Mouse (Mus musculus) midbrain, embryonic 16.5 days (tissue): ENCODE data around the gene Copa. TPM values are rescaled to one million over a fixed set of nuclear protein-coding genes. Genes with fewer than 3 reads are reported as not detected.

Experiments
- ATAC-seq: fragments of 200-750 bp; cut with Nextera tagmentation; 2 replicates; pipeline ENCODE4 v1.8.0; 2017; ENCODE audit warnings: moderate TSS enrichment
- H3K27ac ChIP-seq: fragments of 300-500 bp; sonication (generic); 2 replicates; pipeline ENCODE4 v1.5.1; 2014; ENCODE audit warnings: mild to moderate bottlenecking, low read length, mixed read lengths
- H3K27me3 ChIP-seq: fragments of 300-500 bp; sonication (generic); 2 replicates; pipeline ENCODE4 v1.6.1; 2014; ENCODE audit warnings: low read depth, low read length, mixed read lengths; ENCODE audit not compliant: control insufficient read depth, insufficient read depth
- H3K36me3 ChIP-seq: fragments of 300-500 bp; sonication (generic); 2 replicates; pipeline ENCODE4 v1.6.1; 2014; ENCODE audit warnings: mild to moderate bottlenecking, low read length, moderate library complexity, mixed read lengths; ENCODE audit not compliant: control insufficient read depth, insufficient read depth
- H3K4me1 ChIP-seq: fragments of 300-500 bp; sonication (generic); 2 replicates; pipeline ENCODE4 v1.6.1; 2014; ENCODE audit warnings: mild to moderate bottlenecking, low read length, mixed read lengths; ENCODE audit not compliant: control insufficient read depth, insufficient read depth
- H3K4me2 ChIP-seq: fragments of 300-500 bp; sonication (generic); 2 replicates; pipeline ENCODE4 v1.6.1; 2014; ENCODE audit warnings: mild to moderate bottlenecking, low read length, mixed read lengths
- H3K4me3 ChIP-seq: fragments of 300-500 bp; sonication (generic); 2 replicates; pipeline ENCODE4 v1.5.1; 2014; ENCODE audit warnings: low read depth, mild to moderate bottlenecking, low read length, moderate library complexity, mixed read lengths
- H3K9ac ChIP-seq: fragments of 300-500 bp; sonication (generic); 2 replicates; pipeline ENCODE4 v1.6.1; 2014; ENCODE audit warnings: low read depth, low read length, mixed read lengths
- H3K9me3 ChIP-seq: fragments of 300-500 bp; sonication (generic); replicated peaks from 2 replicates; pipeline ENCODE4 v1.6.1; 2014; ENCODE audit warnings: mild to moderate bottlenecking, low read length, mixed read lengths; ENCODE audit not compliant: control insufficient read depth, poor library complexity, severe bottlenecking
- WGBS: fragments of 180-500 bp; shearing (Covaris S2); extraction: QIAGEN DNeasy Blood & Tissue Kit; methylation state at CpG from one replicate; pipeline ENCODE4 v1.1.7; 2014; 5-methylcytosine and 5-hydroxymethylcytosine counted together
- polyA plus RNA-seq: library from polyadenylated mRNA; unstranded; fragments of >200 nt; fragmentation: Nextera tagmentation; extraction: Ambion mirVana; gene quantifications from 2 replicates; pipeline ENCODE4 v1.2.1, GENCODE M21; 2015

Copa gene
- polyA plus RNA-seq, 1 experiment from 2014 or later: 209 TPM

DNA sequence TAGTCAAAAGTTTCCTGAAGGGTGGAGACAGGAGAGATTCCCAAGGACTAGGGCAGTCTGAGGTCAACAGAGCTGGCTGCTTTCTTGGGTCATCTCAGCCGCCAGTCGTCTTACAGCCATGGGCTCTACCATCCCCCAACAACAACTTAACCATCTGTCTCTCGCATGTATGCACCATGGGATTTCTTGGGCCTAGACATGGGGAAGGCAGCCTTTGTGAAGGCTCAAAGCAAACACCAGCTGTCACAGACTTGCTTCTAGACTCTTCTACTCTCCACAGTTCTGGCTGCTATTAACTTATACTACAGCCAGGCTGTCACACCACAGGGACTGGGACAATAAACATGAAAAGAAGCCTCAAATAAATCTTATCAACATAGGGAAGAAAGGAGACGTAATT is 10.8 kb upstream of the Copa start:
- H3K27me3 ChIP-seq: no peaks in the 10 kb centered on the region
- H3K4me1 ChIP-seq: no peaks in the 10 kb centered on the region
- no peaks in the 10 kb centered on the region for H3K9me3 ChIP-seq
- ATAC-seq: no peak
- no peak overlapping the region for H3K4me3 ChIP-seq
- H3K9ac ChIP-seq: no peak overlapping the region
- 49% methylated on average over 4 of the region's 4 CpGs for WGBS
- no peak overlapping the region for H3K27ac ChIP-seq
- H3K4me2 ChIP-seq: no peak overlapping the region
- peaks cover 69% of the 10 kb centered on the region for H3K36me3 ChIP-seq

DNA sequence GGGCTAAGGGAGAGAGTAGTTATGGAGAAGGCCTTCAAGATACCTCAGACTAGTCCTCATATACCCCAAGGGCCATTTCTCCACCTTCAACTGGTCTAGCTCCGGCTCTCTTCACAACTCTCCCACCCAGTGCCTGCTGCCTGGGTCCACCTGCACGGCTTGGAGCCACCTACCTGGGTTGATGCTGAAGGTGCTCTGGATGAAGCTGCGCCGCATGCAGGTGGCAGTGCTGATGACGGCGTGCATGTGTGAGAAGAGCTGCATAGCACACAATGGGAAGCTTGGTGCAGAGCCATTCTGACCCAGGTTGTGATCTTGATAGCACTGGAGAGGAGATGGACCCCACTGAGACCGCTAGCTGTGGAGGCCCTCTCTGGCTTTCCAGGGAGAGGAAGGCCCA is 9.7 kb upstream of the Copa start:
- H3K9ac ChIP-seq: no peak overlapping the region
- no peak overlapping the region for H3K4me2 ChIP-seq
- no peak for ATAC-seq
- no peaks in the 10 kb centered on the region for H3K27me3 ChIP-seq
- H3K9me3 ChIP-seq: no peaks in the 10 kb centered on the region
- 96% methylated on average over 7 of the region's 7 CpGs for WGBS
- H3K36me3 ChIP-seq: peaks cover 60% of the 10 kb centered on the region
- no peak overlapping the region for H3K27ac ChIP-seq
- H3K4me1 ChIP-seq: no peaks in the 10 kb centered on the region
- no peak overlapping the region for H3K4me3 ChIP-seq

DNA sequence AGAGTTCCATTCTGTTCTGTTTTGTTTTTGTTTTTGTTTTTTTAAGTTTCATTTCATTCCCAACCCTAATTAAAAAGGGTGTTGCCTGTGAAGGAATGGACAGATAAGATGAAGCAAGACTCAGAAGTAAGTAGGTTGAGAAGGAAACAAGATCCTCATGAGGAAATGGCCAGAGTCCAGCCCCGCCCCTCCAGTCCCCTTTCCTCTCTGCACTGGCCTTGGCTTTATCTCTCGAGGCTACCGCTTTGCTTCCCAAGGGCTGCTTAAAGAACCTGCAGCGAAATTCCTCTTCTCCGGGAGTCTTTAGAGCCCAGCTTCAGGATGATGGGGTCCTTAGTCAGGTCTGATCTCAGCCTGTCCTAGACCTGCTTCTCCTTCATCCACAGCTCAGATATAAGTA is 4.3 kb upstream of the Copa start:
- H3K4me2 ChIP-seq: no peak overlapping the region

DNA sequence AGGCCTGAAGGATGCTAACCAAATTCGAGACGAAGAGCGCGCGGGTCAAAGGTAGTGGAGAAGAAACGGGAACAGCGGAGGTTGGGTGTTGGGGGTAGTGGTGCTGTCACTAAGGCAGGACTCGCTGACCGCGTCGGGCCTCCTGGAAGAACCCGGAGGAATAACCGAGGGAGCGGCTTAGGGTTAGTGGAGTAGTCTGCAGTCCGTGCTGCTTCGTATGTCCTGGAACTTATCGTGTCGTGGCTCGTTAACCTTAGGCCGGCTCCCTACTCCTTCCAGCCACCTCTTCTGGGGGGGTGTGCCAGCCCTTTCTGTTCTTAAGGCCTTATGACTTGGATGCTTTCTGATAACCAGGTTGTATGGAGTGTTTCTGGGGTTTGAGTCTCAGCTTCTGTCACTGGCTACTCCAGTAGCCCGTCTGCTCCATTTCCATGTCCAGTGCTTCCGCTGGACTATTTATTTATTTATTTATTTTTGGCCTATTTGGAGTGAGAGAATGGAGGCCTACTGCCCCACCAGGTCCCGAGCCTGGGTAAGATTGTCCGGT is 643 bp downstream of the Copa start:
- peak overlapping the region; percentile 86 for H3K27ac ChIP-seq
- H3K9me3 ChIP-seq: no peaks in the 10 kb centered on the region
- H3K4me1 ChIP-seq: peaks cover 17% of the 10 kb centered on the region
- H3K9ac ChIP-seq: peak overlapping the region; percentile 88
- 2% methylated on average over 24 of the region's 24 CpGs for WGBS
- peaks cover 9% of the 10 kb centered on the region; the same call in 1 of the 2 replicates for H3K36me3 ChIP-seq
- peak overlapping the region; percentile 77 for H3K4me3 ChIP-seq
- H3K4me2 ChIP-seq: peak overlapping the region; percentile 84
- peak; percentile 77 for ATAC-seq
- no peaks in the 10 kb centered on the region for H3K27me3 ChIP-seq

More for the DNA sequence above, 4.3 kb upstream of the Copa start:
- H3K4me1 ChIP-seq: peaks cover 4% of the 10 kb centered on the region
- H3K9me3 ChIP-seq: no peaks in the 10 kb centered on the region
- peaks cover 28% of the 10 kb centered on the region for H3K36me3 ChIP-seq
- no peak for ATAC-seq
- H3K27ac ChIP-seq: no peak overlapping the region
- no peaks in the 10 kb centered on the region for H3K27me3 ChIP-seq
- no peak overlapping the region for H3K4me3 ChIP-seq
- WGBS: 81% methylated on average over 5 of the region's 5 CpGs
- no peak overlapping the region for H3K9ac ChIP-seq

DNA sequence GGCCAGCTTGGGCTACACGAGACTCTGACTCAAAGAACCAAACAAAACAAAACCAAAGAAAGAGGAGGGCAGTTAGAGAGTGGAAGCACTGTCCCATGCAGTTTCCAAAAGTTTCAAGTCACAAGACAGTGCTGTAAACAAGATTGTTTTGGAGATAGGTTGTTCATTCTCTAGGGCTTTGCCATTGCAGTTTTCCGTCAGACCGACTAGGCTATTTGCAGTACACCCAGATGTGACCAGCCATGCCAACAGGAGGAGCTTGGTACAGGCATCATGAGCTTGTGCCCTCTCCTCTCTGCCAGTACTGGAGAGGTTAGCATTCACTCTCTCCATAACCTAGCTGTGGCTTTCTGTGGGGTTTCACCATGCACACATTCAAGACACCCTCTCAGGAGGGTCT is 11.2 kb downstream of the Copa start:
- H3K36me3 ChIP-seq: peaks cover 43% of the 10 kb centered on the region
- no peak overlapping the region for H3K27ac ChIP-seq
- H3K4me1 ChIP-seq: no peaks in the 10 kb centered on the region
- H3K27me3 ChIP-seq: no peaks in the 10 kb centered on the region
- no peak for ATAC-seq
- no peak overlapping the region for H3K4me2 ChIP-seq
- whole genome bisulfite sequencing: 51% methylated on average over 3 of the region's 3 CpGs
- no peak overlapping the region for H3K9ac ChIP-seq
- no peak overlapping the region for H3K4me3 ChIP-seq
- H3K9me3 ChIP-seq: no peaks in the 10 kb centered on the region

DNA sequence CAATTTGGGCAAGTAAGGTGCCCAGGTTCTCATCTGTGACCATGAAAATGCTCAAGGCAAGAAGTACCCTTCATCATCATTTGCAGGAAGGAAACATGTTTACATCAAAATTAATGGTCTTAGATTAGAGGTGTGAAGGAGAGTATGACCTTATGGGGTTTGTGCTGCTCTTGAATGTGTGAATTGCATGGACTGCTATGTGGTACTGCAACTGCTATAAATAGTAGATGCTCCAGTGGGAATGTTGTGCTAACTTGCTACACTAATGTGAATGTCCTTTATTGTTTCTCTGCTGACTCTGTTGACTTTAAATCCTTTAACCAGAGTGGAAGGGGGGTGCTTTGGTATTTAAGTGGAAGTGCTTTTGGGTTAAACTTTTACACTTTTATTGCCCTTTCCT is 12.0 kb downstream of the Copa start:
- no peaks in the 10 kb centered on the region for H3K4me1 ChIP-seq
- H3K27ac ChIP-seq: no peak overlapping the region
- no peak overlapping the region for H3K4me3 ChIP-seq
- H3K27me3 ChIP-seq: no peaks in the 10 kb centered on the region
- no peak overlapping the region for H3K9ac ChIP-seq
- H3K36me3 ChIP-seq: peaks cover 38% of the 10 kb centered on the region
- ATAC-seq: no peak
- H3K4me2 ChIP-seq: no peak overlapping the region
- H3K9me3 ChIP-seq: no peaks in the 10 kb centered on the region

DNA sequence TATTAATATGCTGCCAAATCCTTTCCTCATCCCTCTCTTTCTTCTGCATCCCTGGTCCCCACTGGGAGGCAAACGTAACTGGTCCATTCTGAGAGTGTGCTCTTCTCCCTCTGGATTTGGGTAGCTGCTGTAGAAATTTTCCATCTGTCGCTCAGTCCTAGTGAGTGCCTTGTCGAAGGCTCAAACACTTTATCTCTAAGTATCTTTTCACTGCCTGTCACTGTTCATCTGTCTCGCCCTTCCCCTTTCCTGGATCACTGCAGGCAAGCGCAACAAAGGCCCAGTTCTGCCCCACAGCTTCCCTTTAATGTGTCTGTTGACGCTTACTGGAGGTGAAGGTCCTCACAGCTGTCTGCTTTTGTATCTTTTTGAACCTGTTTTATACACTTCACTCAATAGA is 12.9 kb downstream of the Copa start:
- Histone ChIP-seq H3K4me2 (no peak overlapping the region), H3K4me3 (no peak overlapping the region), H3K36me3 (peaks cover 42% of the 10 kb centered on the region), H3K27me3 (no peaks in the 10 kb centered on the region), H3K4me1 (no peaks in the 10 kb centered on the region), H3K9ac (no peak overlapping the region), H3K27ac (no peak overlapping the region), H3K9me3 (no peaks in the 10 kb centered on the region)
- ATAC-seq: peak; percentile 45; the same call in 1 of the 2 replicates
- WGBS: 29% methylated on average over 6 of the region's 6 CpGs

DNA sequence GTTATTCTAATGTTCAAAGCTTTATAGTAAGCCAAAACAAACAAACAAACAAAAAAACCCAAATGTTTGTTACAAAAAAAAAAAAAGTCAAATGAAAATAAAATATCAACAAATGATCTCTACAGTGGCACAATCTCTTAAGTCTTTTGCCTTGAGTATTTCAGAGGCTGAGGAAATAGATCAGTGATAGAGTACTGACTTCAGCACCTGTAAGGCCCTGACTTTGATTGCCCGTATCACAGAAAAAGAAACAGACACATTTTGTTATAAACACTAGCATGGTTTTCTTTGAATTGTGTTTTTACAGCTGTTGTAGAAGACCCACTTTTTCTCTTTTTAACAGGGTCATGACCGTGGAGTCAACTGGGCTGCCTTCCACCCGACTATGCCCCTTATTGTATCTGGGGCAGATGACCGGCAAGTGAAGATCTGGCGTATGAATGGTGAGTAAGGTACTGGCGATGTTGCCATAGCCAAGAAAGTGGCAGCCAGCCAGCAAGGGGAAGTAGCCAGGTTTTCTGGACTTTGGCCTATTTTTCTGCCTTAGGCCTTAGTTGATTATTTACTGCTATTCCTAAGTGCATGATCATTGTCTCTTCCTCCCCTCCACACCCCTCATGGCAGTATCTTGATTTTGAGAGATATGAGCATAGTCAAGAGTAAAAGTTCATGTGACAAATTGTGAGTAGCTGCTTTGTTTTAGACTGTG is 17.1 kb downstream of the Copa start:
- H3K4me2 ChIP-seq: no peak overlapping the region
- H3K4me3 ChIP-seq: no peak overlapping the region
- H3K36me3 ChIP-seq: peaks cover 36% of the 10 kb centered on the region
- 88% methylated on average over 6 of the region's 6 CpGs for WGBS
- no peak for ATAC-seq
- no peaks in the 10 kb centered on the region for H3K9me3 ChIP-seq
- no peaks in the 10 kb centered on the region for H3K4me1 ChIP-seq
- H3K9ac ChIP-seq: no peak overlapping the region
- no peak overlapping the region for H3K27ac ChIP-seq
- H3K27me3 ChIP-seq: no peaks in the 10 kb centered on the region

DNA sequence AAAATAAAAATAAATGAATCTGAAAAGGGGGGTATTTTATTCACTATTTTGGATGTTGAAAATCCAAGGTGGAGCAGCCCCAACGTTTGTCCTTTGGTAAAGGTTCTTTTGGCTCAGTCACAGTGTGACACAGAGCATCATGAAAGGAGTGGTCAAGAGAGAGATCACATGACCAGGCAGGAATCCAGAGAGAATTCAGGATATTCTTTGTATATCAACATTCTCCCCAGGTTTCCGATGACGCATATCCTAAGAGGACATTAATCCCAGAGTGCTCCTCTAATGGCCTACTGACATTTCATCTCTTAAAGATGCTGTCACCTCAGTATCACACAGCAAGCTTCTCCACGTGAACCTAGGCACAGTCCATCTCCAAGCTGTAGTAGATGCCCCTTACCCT is 21.3 kb downstream of the Copa start:
- Histone ChIP-seq H3K9ac (no peak overlapping the region), H3K4me1 (no peaks in the 10 kb centered on the region), H3K4me2 (no peak overlapping the region), H3K36me3 (peaks cover 54% of the 10 kb centered on the region), H3K27ac (no peak overlapping the region), H3K4me3 (no peak overlapping the region), H3K9me3 (no peaks in the 10 kb centered on the region), H3K27me3 (no peaks in the 10 kb centered on the region)
- WGBS: 96% methylated on average over 4 of the region's 4 CpGs
- ATAC-seq: no peak
